Mouse (Mus musculus): ENCODE measurements around the gene C5ar2.

DNA sequence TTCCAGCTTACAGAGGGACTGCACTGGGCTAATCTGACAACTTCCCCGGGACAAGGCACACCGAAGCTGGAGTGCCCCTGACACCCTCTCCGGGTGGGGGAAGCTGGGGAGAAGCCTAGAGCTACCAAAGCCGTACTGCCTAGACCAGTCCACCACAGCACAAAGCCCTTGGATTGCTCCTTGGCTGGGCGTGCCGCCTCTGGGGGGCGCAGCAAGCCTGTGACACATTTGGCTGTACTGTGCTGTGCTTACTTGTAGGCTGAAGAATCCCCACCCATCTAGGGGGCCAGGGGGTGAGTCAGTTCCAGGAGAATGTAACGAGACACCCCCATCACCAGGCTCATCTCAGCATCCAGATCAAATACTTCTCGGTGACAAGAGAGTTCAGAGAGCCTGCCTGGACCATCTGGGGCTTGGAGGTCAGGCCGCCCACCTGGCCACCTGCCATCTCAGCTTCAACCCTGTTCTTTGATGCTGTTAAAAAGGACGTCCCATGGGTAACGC, 33.0 kb downstream of the C5ar2 start:
- no peak for TF ChIP-seq TAL1 (IDR thresholded peaks at IDR 0.05; ENCODE audit: low read length)
- no peak for TF ChIP-seq GATA1 (IDR thresholded peaks at IDR 0.05; ENCODE audit: low read length)
